Mouse (Mus musculus): Measurements from ENCODE around the gene C3ar1. TPM values are rescaled to one million over a fixed set of nuclear protein-coding genes. Genes with fewer than 3 reads are reported as not detected.

The C3ar1 gene
- polyA plus RNA-seq, 1 experiment from 2014 or later, result 5.1 TPM

DNA sequence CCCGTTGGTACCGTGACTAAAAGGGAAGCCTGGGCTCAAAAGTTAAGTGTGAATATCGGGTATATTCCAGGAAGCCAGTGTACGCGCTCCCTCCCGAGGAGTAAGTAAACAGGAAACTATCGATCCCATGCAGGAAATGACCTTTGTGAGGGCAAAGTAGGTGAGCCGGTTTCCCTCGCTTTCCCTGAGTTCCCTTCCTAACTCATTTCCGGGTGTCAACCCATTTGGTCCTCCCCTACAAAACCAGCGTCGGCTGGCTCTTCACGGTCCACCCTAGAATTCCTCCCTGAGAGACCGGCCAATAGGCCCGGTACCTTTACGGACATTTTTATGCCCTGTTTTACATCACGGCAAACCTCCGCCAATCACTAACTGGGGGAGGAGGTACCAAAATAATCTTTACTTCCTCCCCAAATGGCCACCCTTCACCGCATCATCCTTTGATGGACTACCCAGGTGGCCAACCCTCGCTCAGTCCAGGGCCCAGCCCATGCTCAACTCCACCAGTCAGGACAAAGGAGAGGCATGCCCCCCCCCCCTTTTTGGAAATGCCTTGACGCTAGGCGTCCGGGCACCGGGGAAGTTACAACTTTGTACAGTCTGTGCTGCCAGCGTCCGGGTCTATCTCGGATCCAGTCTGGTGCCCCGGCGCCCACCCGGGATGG, 45.2 kb downstream of the C3ar1 start:
- Histone ChIP-seq H3K9ac (ENCODE audit: low read depth, low read length) (peak overlapping the region; percentile 77), H3K27me3 (replicated peaks; ENCODE audit: control insufficient read depth, insufficient read depth, low read length) (no peaks in the 10 kb centered on the region), H3K4me3 (ENCODE audit: low read depth, low read length) (peak overlapping the region; percentile 67), H3K4me2 (ENCODE audit: low read depth, low read length) (peak overlapping the region; percentile 81), H3K9me3 (ENCODE audit: control insufficient read depth, low read length) (no peaks in the 10 kb centered on the region), H3K36me3 (ENCODE audit: control insufficient read depth, insufficient read depth, low read length) (no peaks in the 10 kb centered on the region), H3K4me1 (ENCODE audit: control insufficient read depth, insufficient read depth, low read length) (0 out of 2 replicates have a peak, but pooled peaks cover 4% of the 10 kb centered on the region), H3K27ac (replicated peaks; ENCODE audit: low read depth, low read length) (peak overlapping the region; percentile 100)
- peak; percentile 99 for DNase-seq (ENCODE audit: low spot score)
- ATAC-seq (ENCODE audit: low read depth), result peak; percentile 99
- WGBS, result under 1% methylated on average over 27 of the region's 30 CpGs

GRCm38 (mm10) chr6:122810022-122810614, 45.8 kb downstream of the C3ar1 start:
- 0% methylated on average over 11 of the region's 11 CpGs for WGBS
- no peaks in the 10 kb centered on the region for H3K27me3 ChIP-seq (replicated peaks; ENCODE audit: control insufficient read depth, insufficient read depth, low read length)
- peak overlapping the region; percentile 100 for H3K27ac ChIP-seq (replicated peaks; ENCODE audit: low read depth, low read length)
- H3K4me2 ChIP-seq (ENCODE audit: low read depth, low read length), result peak overlapping the region; percentile 81
- DNase-seq (ENCODE audit: low spot score), result peak; percentile 27
- H3K4me1 ChIP-seq (ENCODE audit: control insufficient read depth, insufficient read depth, low read length), result 0 out of 2 replicates have a peak, but pooled peaks cover 4% of the 10 kb centered on the region
- H3K4me3 ChIP-seq (ENCODE audit: low read depth, low read length), result peak overlapping the region; percentile 67
- H3K36me3 ChIP-seq (ENCODE audit: control insufficient read depth, insufficient read depth, low read length), result no peaks in the 10 kb centered on the region
- ATAC-seq (ENCODE audit: low read depth), result no peak
- no peaks in the 10 kb centered on the region for H3K9me3 ChIP-seq (ENCODE audit: control insufficient read depth, low read length)
- H3K9ac ChIP-seq (ENCODE audit: low read depth, low read length), result peak overlapping the region; percentile 67

DNA sequence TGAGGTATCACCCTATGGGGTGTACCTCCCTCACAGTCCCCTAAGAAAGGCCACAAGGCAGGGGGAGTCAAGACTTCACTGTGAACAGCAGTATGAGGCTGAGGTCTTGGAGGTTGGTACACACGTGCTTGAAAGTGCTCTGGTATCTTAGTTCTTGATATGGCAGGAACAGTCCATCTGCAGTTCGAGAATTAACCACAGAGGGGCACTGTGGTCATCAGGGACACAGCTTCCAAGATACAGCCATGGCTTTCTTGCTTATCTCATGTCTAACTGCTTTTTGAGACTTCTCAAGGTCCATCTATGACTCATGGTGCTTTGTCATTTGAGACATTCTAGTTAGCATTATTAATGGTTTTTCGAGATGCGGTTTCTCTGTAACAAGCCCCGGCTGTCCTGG, 51.5 kb downstream of the C3ar1 start:
- DNase-seq (ENCODE audit: low spot score), result peak; percentile 58
- Histone ChIP-seq H3K4me1 (ENCODE audit: control insufficient read depth, insufficient read depth, low read length) (no peaks in the 10 kb centered on the region), H3K9ac (ENCODE audit: low read depth, low read length) (no peak overlapping the region), H3K9me3 (ENCODE audit: control insufficient read depth, low read length) (no peaks in the 10 kb centered on the region), H3K36me3 (ENCODE audit: control insufficient read depth, insufficient read depth, low read length) (no peaks in the 10 kb centered on the region), H3K4me2 (ENCODE audit: low read depth, low read length) (no peak overlapping the region), H3K27me3 (replicated peaks; ENCODE audit: control insufficient read depth, insufficient read depth, low read length) (no peaks in the 10 kb centered on the region), H3K27ac (replicated peaks; ENCODE audit: low read depth, low read length) (no peak overlapping the region), H3K4me3 (ENCODE audit: low read depth, low read length) (no peak overlapping the region)
- ATAC-seq (ENCODE audit: low read depth), result no peak
- 37% methylated on average over 5 of the region's 5 CpGs for WGBS

- H3K36me3 ChIP-seq (ENCODE audit: control insufficient read depth, insufficient read depth, low read length), result no peaks in the 10 kb centered on the region
- ATAC-seq (ENCODE audit: low read depth), result peak; percentile 48
- H3K4me1 ChIP-seq (ENCODE audit: control insufficient read depth, insufficient read depth, low read length), result no peaks in the 10 kb centered on the region
- no peaks in the 10 kb centered on the region for H3K9me3 ChIP-seq (ENCODE audit: control insufficient read depth, low read length)
- H3K27ac ChIP-seq (replicated peaks; ENCODE audit: low read depth, low read length), result no peak overlapping the region; the same call in 1 of the 2 replicates
- WGBS, result 2% methylated on average over 34 of the region's 34 CpGs
- peak overlapping the region; percentile 54 for H3K4me3 ChIP-seq (ENCODE audit: low read depth, low read length)
- peak overlapping the region; percentile 98 for H3K4me2 ChIP-seq (ENCODE audit: low read depth, low read length)
- peak; percentile 43 for DNase-seq (ENCODE audit: low spot score)
- H3K27me3 ChIP-seq (replicated peaks; ENCODE audit: control insufficient read depth, insufficient read depth, low read length), result no peaks in the 10 kb centered on the region
- H3K9ac ChIP-seq (ENCODE audit: low read depth, low read length), result peak overlapping the region; percentile 74
Measured at GRCm38 (mm10) chr6:122801801-122802514, 54.0 kb downstream of the C3ar1 start.

DNA sequence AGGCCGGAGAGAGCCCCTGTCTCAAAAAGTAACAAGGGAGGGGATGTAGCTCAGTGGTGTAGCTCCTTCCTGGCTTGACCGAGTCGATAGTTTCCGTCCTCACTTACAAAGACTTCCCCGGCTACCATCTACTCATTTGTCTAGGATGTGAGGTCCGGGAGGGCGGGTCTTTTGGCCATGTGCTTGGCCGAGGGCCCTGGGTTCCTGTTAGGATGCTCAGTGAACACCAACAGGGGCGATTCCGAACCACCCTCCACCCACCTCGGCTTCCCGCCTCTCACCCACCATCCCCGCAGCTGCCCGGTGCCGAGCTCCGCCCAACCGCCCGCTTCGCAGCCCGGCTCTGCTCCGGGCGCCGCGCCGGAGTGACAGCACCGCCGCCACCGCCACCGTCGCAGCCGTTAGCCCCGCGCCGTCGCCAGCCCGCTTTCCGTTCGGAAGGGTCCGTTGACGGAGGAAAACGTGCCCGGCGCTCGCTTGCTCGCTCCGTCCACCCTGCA, 54.6 kb downstream of the C3ar1 start, which contains the start of gene Slc2a3:
Gene Slc2a3, minus strand, starts transcription at position 340 of the 500 bp plus-strand sequence.
- DNase-seq (ENCODE audit: low spot score) (peak; percentile 65), ATAC-seq (ENCODE audit: low read depth) (peak; percentile 76)
- WGBS, result 2% methylated on average over 32 of the region's 46 CpGs
- Histone ChIP-seq H3K27me3 (replicated peaks; ENCODE audit: control insufficient read depth, insufficient read depth, low read length) (no peaks in the 10 kb centered on the region), H3K36me3 (ENCODE audit: control insufficient read depth, insufficient read depth, low read length) (no peaks in the 10 kb centered on the region), H3K27ac (replicated peaks; ENCODE audit: low read depth, low read length) (no peak within 1 kb of the TSS; the same call in 1 of the 2 replicates), H3K4me1 (ENCODE audit: control insufficient read depth, insufficient read depth, low read length) (no peaks in the 10 kb centered on the region), H3K9me3 (ENCODE audit: control insufficient read depth, low read length) (no peaks in the 10 kb centered on the region), H3K4me3 (ENCODE audit: low read depth, low read length) (peak within 1 kb of the TSS; percentile 54), H3K9ac (ENCODE audit: low read depth, low read length) (peak within 1 kb of the TSS; percentile 74), H3K4me2 (ENCODE audit: low read depth, low read length) (peak within 1 kb of the TSS; percentile 98)

DNA sequence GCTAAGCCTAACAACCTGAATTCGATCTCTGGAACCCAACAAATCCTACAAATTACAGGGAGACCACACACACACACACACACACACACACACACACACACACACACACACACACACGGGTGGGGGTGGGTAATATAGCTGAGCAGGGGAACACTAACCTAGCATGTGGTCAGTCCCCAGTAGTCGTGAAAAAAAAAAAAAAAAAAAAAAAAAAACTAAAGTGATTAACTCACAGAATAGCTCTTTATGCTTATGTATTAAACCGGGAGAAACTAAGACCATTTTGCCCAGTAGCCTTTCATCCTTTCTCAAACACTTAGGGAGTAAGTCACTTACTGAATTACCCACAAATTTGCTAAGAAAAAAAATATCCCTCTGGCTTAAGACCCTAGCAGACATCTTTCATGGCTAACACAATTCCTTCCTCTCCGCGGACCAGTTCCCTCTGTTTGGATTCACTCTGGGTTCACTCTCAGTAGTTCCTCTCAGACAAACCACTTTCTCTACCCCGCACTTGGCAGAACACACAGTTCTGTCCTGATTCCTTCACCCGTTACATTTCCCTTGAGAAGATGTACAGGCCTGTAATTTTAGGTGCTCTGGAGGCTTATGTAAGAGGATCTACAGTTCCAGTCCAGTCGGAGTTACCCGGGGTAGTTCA, 55.2 kb downstream of the C3ar1 start:
- DNase-seq (ENCODE audit: low spot score), result peak; percentile 14
- Histone ChIP-seq H3K4me1 (ENCODE audit: control insufficient read depth, insufficient read depth, low read length) (no peaks in the 10 kb centered on the region), H3K27ac (replicated peaks; ENCODE audit: low read depth, low read length) (no peak overlapping the region), H3K9me3 (ENCODE audit: control insufficient read depth, low read length) (no peaks in the 10 kb centered on the region), H3K4me2 (ENCODE audit: low read depth, low read length) (peak overlapping the region; percentile 98), H3K9ac (ENCODE audit: low read depth, low read length) (peak overlapping the region; percentile 74), H3K27me3 (replicated peaks; ENCODE audit: control insufficient read depth, insufficient read depth, low read length) (no peaks in the 10 kb centered on the region), H3K36me3 (ENCODE audit: control insufficient read depth, insufficient read depth, low read length) (no peaks in the 10 kb centered on the region), H3K4me3 (ENCODE audit: low read depth, low read length) (peak overlapping the region; percentile 54)
- no peak for ATAC-seq (ENCODE audit: low read depth)
- 41% methylated on average over 10 of the region's 10 CpGs for WGBS

Small RNAs within 50 kb of the gene (microRNA-seq; reads per million reads assigned to microRNA genes)
- gene Mir7231 (ENCODE audit: borderline number of aligned reads), result 0.50 reads per million

Other genes starting within 250 kb of the C3ar1 start
- 0.37 TPM in 1 of 2 replicates, not detected in the other for gene Gdf3, start 246.1 kb downstream of the C3ar1 start, polyA plus RNA-seq (2014; fragmentation: Nextera tagmentation; extraction: Ambion mirVana)
- not detected in 2 replicates for gene Dppa3, start 229.8 kb downstream of the C3ar1 start, polyA plus RNA-seq (2014; fragmentation: Nextera tagmentation; extraction: Ambion mirVana)
- 0.11 and 0.33 TPM in 2 replicates for gene Nanog, start 148.7 kb downstream of the C3ar1 start, polyA plus RNA-seq (2014; fragmentation: Nextera tagmentation; extraction: Ambion mirVana)
- 23.9 and 32.0 TPM in 2 replicates for gene Slc2a3, start 54.5 kb downstream of the C3ar1 start, polyA plus RNA-seq (2014; fragmentation: Nextera tagmentation; extraction: Ambion mirVana)
- gene Foxj2, start 36.2 kb downstream of the C3ar1 start, polyA plus RNA-seq (2014; fragmentation: Nextera tagmentation; extraction: Ambion mirVana), result 9.0 and 9.7 TPM in 2 replicates
- 58.8 and 60.4 TPM in 2 replicates for gene Necap1, start 18.3 kb upstream of the C3ar1 start, polyA plus RNA-seq (2014; fragmentation: Nextera tagmentation; extraction: Ambion mirVana)
- 4.5 and 8.3 TPM in 2 replicates for gene Clec4a1, start 65.7 kb upstream of the C3ar1 start, polyA plus RNA-seq (2014; fragmentation: Nextera tagmentation; extraction: Ambion mirVana)
- gene Clec4a3, start 96.4 kb upstream of the C3ar1 start, polyA plus RNA-seq (2014; fragmentation: Nextera tagmentation; extraction: Ambion mirVana), result 4.3 and 8.3 TPM in 2 replicates
- 0.36 TPM in 1 of 2 replicates, not detected in the other for gene Clec4a4, start 134.2 kb upstream of the C3ar1 start, polyA plus RNA-seq (2014; fragmentation: Nextera tagmentation; extraction: Ambion mirVana)
- gene Clec4b1, start 193.8 kb upstream of the C3ar1 start, polyA plus RNA-seq (2014; fragmentation: Nextera tagmentation; extraction: Ambion mirVana), result not detected in 2 replicates